ENCODE assay signal across 9 mouse cellular contexts in the genomic region with DNA sequence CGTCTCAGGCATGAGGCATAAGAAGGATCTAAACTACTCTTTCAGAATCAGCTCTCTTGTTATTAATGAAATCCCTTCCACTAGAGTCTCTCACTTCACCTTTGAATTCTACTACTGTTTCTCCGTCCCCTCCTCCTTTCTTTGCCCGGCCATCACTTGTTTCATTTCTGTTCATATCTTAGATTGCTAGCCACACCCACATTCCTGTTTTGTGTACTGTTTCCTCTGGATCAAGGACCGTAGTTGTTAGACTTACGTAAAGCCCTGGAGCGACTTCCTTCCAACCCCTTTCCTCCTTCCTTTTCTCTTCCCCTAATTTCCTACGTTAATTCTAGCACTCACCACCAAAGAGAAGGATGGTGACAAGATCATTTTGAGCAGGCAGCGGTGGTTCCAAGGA. TPM values are rescaled to one million over a fixed set of nuclear protein-coding genes. Genes with fewer than 3 reads are reported as not detected.
DNase-seq lines count a peak whose midpoint lies in the region; ATAC-seq and TF ChIP-seq lines count a peak whose summit lies in the region.
"Had no signal": no experiment of that assay in that cellular context is flagged by ENCODE, and none has a peak within 500 bp of the region (broad histone marks: within the 10 kb centered on the region; RNA-seq: fewer than 3 reads in every experiment).

No protein-coding gene starts in this region.

- no peak for TF ChIP-seq CTCF in left cerebral cortex, adult 2 months (IDR thresholded peaks at IDR 0.05)

- no peak for DNase-seq in left cerebral cortex, adult 2 months (ENCODE audit: extremely low spot score in 1 of 2, low spot score in 2 of 2)
- DNase-seq in left cerebral cortex, postnatal 14 days (ENCODE audit: low spot score in 2 of 2), result no peak
- DNase-seq in kidney, postnatal 14 days, result peak; percentile 45
- DNase-seq in left cerebral cortex, adult 9 months (ENCODE audit: low spot score in 2 of 2), result no peak
- no peak for DNase-seq in layer of hippocampus, postnatal 25 days (ENCODE audit: extremely low spot score in 1 of 2, low spot score in 1 of 2)
- no peak for DNase-seq in cerebellum, adult 9-11 months
- DNase-seq: cerebellum, adult 8-10 months had no signal

- H3K9ac ChIP-seq in embryonic facial prominence, embryonic 15.5 days, result no peak overlapping the region
- no peak overlapping the region for H3K9ac ChIP-seq in neural tube, embryonic 13.5 days

- WGBS in embryonic facial prominence, embryonic 15.5 days, result 21% methylated on average over 8 of the region's 8 CpGs
- 42% methylated on average over 8 of the region's 8 CpGs for WGBS in neural tube, embryonic 13.5 days

- no peaks in the 10 kb centered on the region for H3K36me3 ChIP-seq in embryonic facial prominence, embryonic 15.5 days
- H3K36me3 ChIP-seq in neural tube, embryonic 13.5 days, result no peaks in the 10 kb centered on the region

- 0 out of 2 replicates have a peak overlapping the region, but pooled peaks have one; percentile 7 for H3K4me3 ChIP-seq in left cerebral cortex, adult 2 months
- H3K4me3 ChIP-seq in embryonic facial prominence, embryonic 15.5 days (replicated peaks), result peak overlapping the region; percentile 53
- H3K4me3 ChIP-seq in neural tube, embryonic 13.5 days, result peak overlapping the region; percentile 39; the same call in 1 of the 2 replicates

- no peak overlapping the region; the same call in 1 of the 2 replicates for H3K27ac ChIP-seq in left cerebral cortex, adult 2 months
- peak overlapping the region; percentile 66 for H3K27ac ChIP-seq in embryonic facial prominence, embryonic 15.5 days (replicated peaks)
- H3K27ac ChIP-seq in neural tube, embryonic 13.5 days (replicated peaks), result no peak overlapping the region

- peaks cover 22% of the 10 kb centered on the region for H3K27me3 ChIP-seq in embryonic facial prominence, embryonic 15.5 days
- H3K27me3 ChIP-seq in neural tube, embryonic 13.5 days, result peaks cover 48% of the 10 kb centered on the region

- intact Hi-C loops in left cerebral cortex, adult 2 months (cut with DNase I), result no loop called here
- intact Hi-C loops in left cerebral cortex, postnatal 14 days (cut with DNase I), result no loop called here

- no peaks in the 10 kb centered on the region for H3K9me3 ChIP-seq in embryonic facial prominence, embryonic 15.5 days (replicated peaks)
- 0 out of 2 replicates have a peak, but pooled peaks cover 4% of the 10 kb centered on the region for H3K9me3 ChIP-seq in neural tube, embryonic 13.5 days

- peak overlapping the region; percentile 59 for H3K4me2 ChIP-seq in embryonic facial prominence, embryonic 15.5 days (replicated peaks)
- peak overlapping the region; percentile 58 for H3K4me2 ChIP-seq in neural tube, embryonic 13.5 days

- H3K4me1 ChIP-seq in embryonic facial prominence, embryonic 15.5 days, result peaks cover 23% of the 10 kb centered on the region; the same call in 1 of the 2 replicates
- H3K4me1 ChIP-seq in neural tube, embryonic 13.5 days (replicated peaks), result peaks cover 26% of the 10 kb centered on the region

- no peak for ATAC-seq in embryonic facial prominence, embryonic 15.5 days (ENCODE audit: insufficient number of reproducible peaks, low FRiP score, low TSS enrichment, low read depth)
- ATAC-seq in neural tube, embryonic 13.5 days (ENCODE audit: low read depth), result no peak

RNA-seq across cellular contexts. Expression of gene F11r, which starts 1.7 kb away (rescaled TPM):
- 1 to 10 TPM; 4.9 to 6.2 TPM for total RNA-seq in left cerebral cortex, adult 2 months (2021)
- total RNA-seq in left cerebral cortex, postnatal 14 days (2021), result 1 to 10 TPM; 7.4 to 8.3 TPM
- 66.5 and 73.3 TPM in 2 replicates for polyA plus RNA-seq in embryonic facial prominence, embryonic 15.5 days (2015; fragmentation: Nextera tagmentation; extraction: Ambion mirVana)
- 14.7 and 15.1 TPM in 2 replicates for polyA plus RNA-seq in neural tube, embryonic 13.5 days (2015; fragmentation: Nextera tagmentation; extraction: Ambion mirVana)
- total RNA-seq in layer of hippocampus, postnatal 25 days (2021), result 1 to 10 TPM; 4.7 to 5.1 TPM

RNA-seq across cellular contexts. Expression of gene Tstd1, which starts 20.4 kb away (rescaled TPM):
- 1 to 10 TPM; 2.9 to 4.3 TPM for total RNA-seq in left cerebral cortex, adult 2 months (2021)
- 1 to 10 TPM; 1.7 to 3.2 TPM for total RNA-seq in left cerebral cortex, postnatal 14 days (2021)
- 8.1 and 11.8 TPM in 2 replicates for polyA plus RNA-seq in embryonic facial prominence, embryonic 15.5 days (2015; fragmentation: Nextera tagmentation; extraction: Ambion mirVana)
- 7.8 and 8.5 TPM in 2 replicates for polyA plus RNA-seq in neural tube, embryonic 13.5 days (2015; fragmentation: Nextera tagmentation; extraction: Ambion mirVana)
- 1 to 10 TPM; 3.1 to 3.3 TPM for total RNA-seq in layer of hippocampus, postnatal 25 days (2021)

RNA-seq across cellular contexts. Expression of gene Usf1, which starts 28.0 kb away (rescaled TPM):
- 100 to 1,000 TPM in 1 of 2 experiments, 10 to 100 TPM in 1; 99.7 to 106 TPM for total RNA-seq in left cerebral cortex, adult 2 months (2021)
- total RNA-seq in left cerebral cortex, postnatal 14 days (2021), result 100 to 1,000 TPM; 105 to 107 TPM
- polyA plus RNA-seq in embryonic facial prominence, embryonic 15.5 days (2015; fragmentation: Nextera tagmentation; extraction: Ambion mirVana), result 74.6 and 85.2 TPM in 2 replicates
- polyA plus RNA-seq in neural tube, embryonic 13.5 days (2015; fragmentation: Nextera tagmentation; extraction: Ambion mirVana), result 183 and 188 TPM in 2 replicates
- total RNA-seq in layer of hippocampus, postnatal 25 days (2021), result 100 to 1,000 TPM; 113 to 139 TPM

RNA-seq across cellular contexts. Expression of gene Arhgap30, which starts 50.3 kb away (rescaled TPM):
- total RNA-seq in left cerebral cortex, adult 2 months (2021), result 1 to 10 TPM; 2.0 to 2.2 TPM
- 1 to 10 TPM; 1.8 to 1.9 TPM for total RNA-seq in left cerebral cortex, postnatal 14 days (2021)
- 2.6 and 3.1 TPM in 2 replicates for polyA plus RNA-seq in embryonic facial prominence, embryonic 15.5 days (2015; fragmentation: Nextera tagmentation; extraction: Ambion mirVana)
- 1.2 TPM in 2 replicates for polyA plus RNA-seq in neural tube, embryonic 13.5 days (2015; fragmentation: Nextera tagmentation; extraction: Ambion mirVana)
- total RNA-seq in layer of hippocampus, postnatal 25 days (2021), result 1 to 10 TPM; 1.8 to 2.0 TPM
